Mouse (Mus musculus) mouse embryonic stem cell (cell line): Measurements from ENCODE around the gene Lcn3.
"Not testable (repeated sequence)": the region's sequence is repeated elsewhere in the genome, so short reads cannot be mapped to it uniquely, and the experiment has no call there.

Experiments used
- in situ Hi-C, 2 experiments: fragments of 300-500 bp; cut with MboI; formaldehyde crosslinking; loops; 1 replicate in 1 of 2; 3 replicates in 1 of 2; pipeline ENCODE4 v1.14.3; 2019 to 2020; ENCODE audit warnings: low sequenced_read_pairs in 2 of 2, low pct_unique_long_range_greater_than_20kb in 1 of 2, mixed read lengths in 1 of 2; ENCODE audit not compliant: unreplicated experiment in 1 of 2

Lcn3 gene

DNA sequence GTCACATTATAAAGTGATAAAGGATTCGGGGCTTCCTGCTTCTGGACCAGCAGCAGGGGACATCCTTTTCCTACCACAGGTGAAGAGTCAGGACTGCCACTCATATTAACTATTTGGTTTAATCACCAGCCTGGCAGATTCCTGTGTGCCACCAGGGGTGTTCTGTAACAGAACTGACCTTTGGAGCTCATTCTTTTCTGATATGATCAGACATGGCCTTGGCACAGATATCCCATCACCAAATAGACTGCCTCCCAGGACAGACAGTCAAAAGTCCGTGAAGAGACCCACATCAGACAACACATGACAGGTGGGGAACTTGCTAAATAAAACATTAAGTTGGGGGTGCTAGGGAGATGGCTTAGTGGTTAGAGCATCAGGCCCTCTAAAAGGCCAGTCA lies 46.3 kb downstream of the Lcn3 start:
- in situ Hi-C loops = no loop called here

DNA sequence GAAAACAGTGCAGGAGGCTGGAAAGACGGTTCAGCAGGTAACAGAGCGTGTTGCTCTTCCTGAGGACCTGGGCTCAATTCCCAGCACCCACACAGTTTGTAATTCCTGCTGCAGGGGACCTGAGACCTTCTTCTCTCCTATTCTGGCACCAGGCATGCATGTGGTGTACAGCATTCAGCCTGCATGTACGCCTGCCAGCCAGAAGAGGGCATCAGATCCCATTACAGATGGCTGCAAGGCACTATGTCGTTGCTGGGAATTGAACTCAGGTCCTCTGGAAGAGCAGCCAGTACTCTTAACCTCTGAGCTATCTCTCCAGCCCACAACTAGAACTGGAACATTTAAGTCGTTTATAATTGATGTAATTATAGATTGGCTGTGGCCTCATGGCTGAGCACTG lies 48.0 kb downstream of the Lcn3 start:
- in situ Hi-C loops = no loop called here

DNA sequence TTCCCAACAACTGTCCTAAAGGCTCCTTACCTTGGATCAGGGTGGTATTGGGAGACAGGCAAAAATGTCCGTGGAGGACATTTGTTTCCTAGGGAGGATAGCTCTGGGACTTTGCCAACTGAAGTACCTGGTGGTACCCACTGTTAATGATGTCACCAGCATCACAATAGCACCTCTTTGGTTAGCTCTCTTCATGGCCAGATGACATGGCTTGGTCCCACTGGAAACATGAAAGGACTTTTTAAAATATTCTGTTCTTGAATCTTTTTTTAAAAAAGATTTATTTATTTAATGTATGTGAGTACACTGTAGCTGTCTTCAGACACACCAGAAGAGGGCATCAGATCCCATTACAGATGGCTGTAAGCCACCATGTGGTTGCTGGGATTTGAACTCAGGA lies 50.4 kb downstream of the Lcn3 start, which contains the start of gene Glt6d1:
Gene Glt6d1, minus strand, starts transcription at position 101 of the 400 bp plus-strand sequence.
- in situ Hi-C loops = not testable (repeated sequence)
